Mouse (Mus musculus) ovary, adult 18-20 months (tissue): ENCODE results near the gene Tmem74b.
A peak's percentile ranks its signal among the peaks of the same experiment; 100 is the strongest.

Source experiments
- DNase-seq: peaks from one replicate; pipeline ENCODE4 v3.0.0; 2022; ENCODE audit warnings: low spot score, mixed read lengths

Gene Tmem74b

DNA sequence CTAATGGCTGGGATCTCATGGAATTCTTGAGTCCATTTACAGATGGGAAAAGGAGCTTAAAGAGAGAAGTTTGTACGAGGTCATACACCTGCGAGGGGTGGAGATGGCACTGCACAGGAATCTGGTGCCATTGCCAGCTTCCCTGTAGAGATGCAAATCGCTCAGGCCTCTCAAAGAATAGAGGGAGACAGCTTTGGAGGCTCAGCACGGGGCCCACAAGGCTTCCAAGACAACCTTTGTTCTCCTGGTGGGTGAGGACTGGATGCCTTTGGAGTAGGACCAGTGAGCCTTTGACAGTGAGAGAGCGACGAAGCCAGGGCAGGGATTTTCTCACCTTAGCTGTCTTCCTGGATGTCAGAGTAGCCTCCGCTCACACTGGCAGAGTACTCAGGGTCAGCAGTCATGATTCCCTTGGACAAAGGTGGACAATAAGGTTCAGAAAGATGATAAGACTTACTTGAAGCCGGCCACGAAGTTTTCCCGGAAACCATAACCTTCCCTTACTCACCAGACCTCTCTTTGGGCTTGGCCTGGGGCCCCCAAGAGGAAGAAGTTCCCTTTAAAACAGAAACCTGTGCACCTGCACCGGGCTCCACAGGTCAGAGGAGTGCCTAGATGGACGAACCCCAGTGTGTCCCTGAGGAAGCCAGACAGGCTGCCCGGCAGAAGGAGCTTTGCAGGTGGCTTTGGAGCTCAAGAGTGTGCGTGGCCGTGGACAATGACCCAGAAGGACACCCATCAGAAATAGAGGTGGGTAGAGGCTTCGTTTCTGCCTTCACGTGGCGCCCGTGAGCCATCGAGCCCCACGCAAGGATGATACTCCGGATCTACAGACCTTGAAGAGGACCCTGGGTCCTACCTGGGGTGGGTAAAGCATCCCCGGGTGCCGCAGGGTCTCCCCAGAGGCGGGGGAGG, at the start of gene Tmem74b:
TSS of gene Tmem74b (plus strand) at position 778 of the 915 bp plus-strand sequence.
- DNase-seq, result no peak

DNA sequence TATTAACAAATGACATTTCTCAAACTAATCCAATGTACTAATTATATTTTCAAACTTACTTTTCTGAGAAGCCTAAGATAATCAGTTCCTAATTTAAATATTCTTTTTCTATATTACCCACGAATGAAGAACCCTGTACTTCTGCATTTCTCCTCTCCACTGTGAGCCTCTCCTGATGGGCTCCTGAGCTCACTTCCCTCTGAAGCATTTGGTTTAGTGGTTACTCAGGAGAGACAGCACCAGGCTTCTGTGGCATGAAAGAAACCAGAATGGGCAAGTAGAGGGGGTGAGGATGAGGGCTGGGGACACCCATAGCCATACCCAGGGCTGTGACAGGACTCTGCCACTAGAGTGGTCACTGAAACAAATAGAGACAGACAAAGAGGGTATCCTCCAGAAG, 49.8 kb upstream of the Tmem74b start:
- DNase-seq, result no peak

DNA sequence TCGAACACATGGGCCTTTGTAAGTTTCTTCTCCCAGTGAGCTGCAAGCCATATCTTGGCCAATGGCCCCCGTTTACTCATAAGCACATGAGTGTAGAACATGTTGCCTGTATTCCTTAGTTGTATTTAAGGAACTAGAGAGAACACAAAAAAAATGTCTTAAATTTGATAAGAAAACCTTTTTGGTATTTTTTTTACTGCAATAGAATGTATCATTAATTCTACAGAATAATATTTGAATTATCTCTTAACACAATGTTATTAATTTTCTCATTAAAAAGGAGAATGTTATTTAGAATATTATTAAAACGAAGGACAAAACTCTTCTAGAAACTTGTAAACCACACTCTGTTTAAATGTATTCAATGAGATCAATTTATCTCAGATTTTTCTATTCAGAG, 33.4 kb upstream of the Tmem74b start, which contains the start of gene Rad21l:
TSS of gene Rad21l (minus strand) at position 101 of the 400 bp plus-strand sequence.
- DNase-seq, result no peak

DNA sequence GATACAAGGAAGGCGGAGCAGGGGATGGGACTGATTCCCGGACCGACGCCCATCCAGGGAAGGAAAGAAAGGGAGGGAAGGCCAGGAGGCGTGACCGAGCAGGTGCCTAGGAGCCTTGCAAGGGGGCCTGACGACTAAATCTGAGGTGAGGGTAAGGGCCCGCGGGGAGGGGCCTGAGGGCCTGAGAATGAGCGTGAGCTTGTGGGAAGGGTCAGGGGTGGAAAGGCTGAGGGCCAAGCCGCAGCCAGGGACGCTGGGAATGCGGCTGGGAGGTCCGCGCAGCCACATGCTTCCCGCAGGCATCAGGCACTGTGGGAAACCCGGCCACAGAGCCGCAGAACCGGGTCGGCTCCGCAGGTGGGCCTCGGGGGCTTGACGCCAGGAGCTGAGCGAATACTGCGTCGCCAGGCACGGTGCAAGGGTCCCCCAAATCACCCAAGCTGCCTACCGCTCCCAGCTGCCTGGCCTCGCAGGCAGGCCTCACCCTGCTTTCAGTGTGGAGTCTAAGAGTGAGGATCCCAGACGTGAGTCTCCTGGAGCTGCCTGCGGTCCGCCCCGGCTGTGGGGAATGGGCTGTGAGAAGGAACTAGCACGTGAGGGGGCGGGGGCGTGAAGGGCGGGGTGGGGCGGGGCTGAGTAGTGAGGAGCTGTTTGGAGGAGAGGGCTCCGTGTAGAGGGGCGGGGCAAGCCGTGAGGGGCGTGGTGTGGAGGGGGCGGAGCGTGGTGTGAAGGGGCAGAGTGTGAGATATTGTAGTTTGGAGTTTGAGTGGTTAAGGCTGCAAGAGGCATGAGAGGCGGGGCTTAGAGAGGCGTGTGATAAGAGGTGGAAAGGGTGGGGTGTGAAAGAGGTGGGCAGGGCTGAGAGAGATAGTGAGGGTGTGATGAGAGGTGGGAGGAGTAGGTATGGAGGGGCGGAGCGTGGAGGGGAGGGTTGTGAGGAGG, 31.5 kb upstream of the Tmem74b start:
- no peak for DNase-seq

DNA sequence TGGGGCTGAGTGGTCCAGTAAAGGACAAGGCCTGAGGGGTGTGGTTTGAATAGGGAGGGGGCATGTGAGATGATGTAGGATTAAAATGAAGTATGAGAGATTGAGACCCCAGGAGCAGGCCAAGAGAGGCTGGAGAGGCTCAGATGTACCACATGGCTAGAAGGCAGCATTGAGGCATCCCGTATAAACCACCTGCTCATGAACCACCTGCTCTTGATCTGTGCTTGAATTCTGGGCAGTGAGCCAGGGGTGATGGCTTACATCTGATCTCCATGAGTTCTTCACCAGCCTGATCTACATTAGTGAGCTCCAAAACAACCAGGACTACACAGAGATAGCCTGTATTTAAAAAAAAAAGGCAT, 30.9 kb upstream of the Tmem74b start:
- DNase-seq, result no peak

DNA sequence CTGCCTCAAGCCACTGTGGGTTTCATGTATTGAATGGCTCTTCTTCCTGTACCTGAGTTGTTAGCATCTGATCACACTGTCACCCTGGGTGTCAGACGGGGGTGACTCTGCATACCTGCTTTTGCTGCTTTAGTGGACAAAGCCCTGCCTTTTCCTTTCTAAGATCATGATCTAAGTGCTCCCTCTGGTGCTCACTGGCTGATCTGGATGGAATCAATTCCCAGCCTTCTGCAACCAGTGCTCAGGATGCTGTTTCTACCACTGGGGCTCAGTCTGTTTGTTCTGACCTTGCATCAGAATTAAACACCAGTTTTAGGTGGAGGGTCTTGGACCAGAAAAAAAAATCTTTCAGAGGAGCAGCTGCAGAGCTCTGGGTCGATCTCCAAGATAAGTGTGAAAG, 25.6 kb upstream of the Tmem74b start:
- no peak for DNase-seq

DNA sequence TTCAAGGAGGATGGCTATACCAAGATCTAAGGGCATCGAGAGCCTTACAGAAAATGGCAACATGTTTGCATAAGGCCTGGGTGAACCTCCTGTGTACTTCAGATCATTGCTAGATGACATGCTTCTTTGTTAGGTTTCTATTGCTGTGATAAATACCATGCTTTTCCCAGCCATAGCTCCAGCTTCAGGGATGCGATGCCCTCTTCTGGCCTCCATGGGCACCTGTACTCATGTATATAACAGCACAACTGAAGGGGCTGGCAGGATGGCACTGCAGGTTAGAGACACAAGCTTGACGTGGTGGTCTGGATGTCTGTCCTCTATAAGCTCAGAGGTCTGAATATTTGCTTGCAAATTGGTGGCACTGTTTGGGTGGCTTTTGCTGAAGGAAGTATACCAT, 19.5 kb upstream of the Tmem74b start:
- no peak for DNase-seq

DNA sequence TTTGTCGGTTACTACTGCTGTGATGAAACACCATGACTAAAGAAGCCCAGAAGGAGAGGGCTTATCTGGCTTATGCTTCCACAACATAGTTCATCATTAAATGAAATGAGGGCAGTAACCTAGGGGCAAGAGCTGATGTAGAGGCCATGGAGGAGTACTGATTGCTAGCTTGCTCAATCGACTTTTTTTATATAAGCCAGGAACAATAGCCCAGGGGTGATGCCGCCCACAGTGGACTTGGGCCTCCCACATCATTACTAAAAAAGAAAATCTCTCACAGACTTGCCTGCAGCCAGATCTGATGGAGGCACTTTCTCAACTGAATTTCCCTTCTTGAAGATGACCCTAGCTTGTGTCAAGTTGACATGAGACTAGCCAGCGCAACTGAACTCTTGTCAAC, 18.8 kb upstream of the Tmem74b start:
- DNase-seq, result no peak

DNA sequence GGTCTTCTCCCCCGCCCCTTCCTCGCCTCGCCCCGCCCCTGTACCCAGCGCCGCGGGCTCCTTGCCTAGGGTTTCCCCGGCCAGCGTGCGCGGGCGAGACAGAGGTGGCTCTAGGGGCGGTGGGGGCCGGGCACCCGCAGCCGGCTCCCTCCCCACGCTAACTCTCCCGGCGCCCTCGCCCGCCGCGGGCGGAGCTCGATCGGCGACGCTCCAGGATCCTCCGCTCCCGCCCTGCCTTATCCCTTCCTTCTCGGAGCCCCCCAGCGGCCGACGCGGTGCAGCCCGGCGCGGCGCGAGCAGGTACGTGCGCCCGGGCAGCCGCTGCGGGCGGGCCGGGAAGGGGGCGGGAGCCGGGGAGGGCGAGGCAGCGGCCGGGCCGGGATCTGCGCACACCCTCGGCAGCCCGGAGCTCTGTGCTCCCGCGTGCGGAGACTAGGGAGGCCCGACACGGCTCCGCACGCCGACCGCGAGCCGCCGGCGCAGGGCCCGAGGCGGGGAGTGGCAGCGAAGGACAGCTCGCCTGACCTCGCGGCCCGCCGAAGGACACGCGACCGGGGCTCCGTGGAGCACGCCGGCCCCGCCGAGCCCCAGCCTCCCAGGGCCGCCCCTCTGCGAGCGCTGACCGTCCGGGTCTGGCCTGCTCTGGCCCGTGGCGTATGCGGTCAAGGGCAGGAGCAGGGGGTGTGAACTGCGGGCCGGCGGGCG, 490 bp downstream of the Tmem74b start:
- peak; percentile 13 for DNase-seq

DNA sequence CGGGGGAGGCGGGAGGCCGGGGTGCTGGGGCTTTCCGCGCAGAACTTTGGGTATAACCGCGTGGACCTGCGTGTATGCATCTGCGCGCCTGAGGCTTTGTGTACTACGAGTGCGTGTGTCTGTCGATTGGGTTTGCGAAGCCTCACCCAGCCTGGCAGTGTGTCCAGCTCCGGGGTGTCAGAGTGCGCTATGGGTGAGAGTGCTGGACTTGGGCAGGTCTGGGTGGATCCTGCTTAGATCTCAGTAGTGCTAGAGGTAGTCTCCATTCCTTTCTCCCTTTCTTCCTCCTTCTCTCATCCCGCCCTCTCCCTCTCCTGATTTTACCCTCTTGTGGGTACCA, 1.0 kb downstream of the Tmem74b start:
- DNase-seq, result no peak

DNA sequence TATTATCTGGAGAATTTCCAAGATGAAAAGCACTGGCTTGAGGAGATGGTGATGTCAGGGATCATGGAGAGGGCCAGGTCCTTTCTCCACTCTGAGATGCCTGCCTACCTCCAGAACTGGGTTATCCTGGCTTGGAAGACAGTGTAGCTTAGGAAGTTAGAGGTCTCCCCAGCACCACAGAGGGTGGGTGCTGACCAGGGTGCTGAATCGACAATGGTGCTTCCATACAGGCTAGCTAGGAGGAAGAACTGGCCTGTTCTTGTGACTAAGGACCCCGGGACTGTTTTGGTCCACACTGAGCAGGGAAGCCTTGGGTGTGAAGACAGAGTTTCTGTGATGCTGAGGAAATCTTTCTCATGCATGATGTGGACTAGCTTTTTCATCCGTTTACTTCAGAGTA, 10.8 kb downstream of the Tmem74b start:
- DNase-seq, result no peak

DNA sequence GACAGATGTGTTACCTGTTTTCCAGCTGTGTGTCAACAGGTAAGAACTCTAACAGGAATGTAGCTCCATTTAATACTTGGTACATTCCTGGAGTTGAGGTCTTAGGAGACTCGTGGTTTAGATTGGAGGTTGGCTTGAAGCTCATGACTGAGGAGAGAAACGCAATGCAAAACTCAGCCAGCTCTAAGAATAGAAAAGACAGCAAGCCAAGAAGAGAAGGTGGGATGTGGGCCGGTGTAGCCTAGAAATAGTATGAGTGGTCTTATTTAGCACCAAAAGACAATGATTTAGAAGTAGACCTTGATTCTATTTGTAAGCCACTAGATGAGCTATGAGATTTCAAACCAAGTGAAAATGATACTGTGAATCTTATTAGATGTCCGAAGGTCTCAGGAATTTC, 13.7 kb downstream of the Tmem74b start:
- DNase-seq, result no peak

DNA sequence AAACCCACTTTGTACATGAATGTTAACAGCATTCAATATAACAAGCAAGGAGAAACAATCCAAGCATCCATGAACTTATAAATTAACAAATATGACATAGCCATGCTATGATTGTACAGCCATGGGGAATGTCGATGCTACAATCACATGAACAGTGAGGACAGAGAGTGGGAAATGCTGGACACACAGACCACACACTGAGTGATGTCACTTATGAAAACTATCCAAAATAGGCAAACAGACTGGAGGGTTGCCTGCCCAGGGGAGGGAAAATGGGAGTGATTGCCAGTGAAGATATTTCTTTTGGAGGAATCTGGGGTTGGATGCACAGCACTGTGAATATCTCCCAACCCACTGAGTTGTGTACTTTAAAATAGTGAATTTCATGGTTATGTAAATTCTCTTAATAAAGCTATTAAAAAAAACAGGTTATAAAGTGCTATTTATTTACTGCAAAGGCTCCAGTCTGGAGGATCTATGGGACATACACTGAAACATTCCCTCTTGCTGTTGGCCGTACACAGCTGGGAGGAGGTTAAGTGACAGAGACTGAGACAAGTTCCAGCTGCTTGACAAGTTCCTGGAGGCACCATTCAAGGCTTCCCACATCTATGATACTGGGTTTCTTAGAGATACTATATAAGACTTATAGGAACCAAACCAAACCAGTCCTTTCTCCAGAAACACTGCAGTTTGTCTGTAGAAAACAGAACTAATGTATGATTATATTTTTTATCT, 14.7 kb downstream of the Tmem74b start:
- DNase-seq, result no peak

DNA sequence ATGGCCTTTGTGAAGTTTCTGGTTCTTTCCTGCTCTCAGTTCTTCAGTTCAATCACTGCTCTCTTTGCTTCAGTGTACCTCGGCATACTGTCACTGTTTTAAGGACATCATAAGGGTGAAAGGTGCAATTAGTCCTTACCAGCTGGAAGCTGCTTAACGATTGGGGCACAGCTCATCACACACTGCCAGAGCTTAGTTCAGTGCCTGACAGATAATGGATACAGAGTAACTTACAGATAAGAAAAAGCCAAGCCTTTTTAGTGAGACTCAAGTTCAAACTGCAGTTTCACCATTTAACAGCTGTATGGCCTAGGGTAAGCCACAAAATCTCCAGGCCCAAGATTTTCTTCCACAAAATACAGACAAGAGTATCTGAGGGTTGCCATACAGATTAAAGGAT, 22.3 kb downstream of the Tmem74b start:
- no peak for DNase-seq

DNA sequence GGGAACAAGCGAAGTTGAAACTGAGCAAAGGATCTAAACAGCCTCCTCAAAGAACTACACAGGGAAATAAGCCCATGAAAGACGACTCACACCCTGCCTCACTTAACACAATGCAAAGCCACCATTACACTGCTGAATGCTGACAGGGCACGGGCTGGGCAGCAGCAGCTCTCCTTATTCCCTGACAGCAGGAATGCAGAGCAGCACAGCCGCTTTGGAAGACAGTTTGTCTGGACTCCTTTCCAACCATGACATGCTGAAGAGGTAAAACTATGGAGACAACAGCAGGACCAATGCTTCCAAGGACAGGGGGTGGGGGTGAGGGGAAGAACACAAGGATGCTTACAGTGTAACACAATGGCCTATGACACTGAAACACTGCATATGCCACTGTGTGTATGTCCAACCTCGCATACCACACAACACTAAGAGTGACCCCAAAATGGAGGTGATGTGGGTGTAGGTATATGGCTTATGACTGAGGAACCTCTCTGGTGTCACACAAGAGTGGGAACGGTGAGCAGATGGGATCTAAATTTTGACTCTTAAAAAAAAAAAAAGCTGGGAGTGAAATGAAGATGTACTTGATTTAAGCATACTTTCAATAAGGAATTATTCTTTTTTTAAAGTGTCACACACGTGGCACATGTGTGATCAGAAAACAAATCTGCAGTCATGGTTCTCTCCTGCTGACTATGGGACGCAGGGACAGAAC, 31.5 kb downstream of the Tmem74b start:
- DNase-seq, result no peak

DNA sequence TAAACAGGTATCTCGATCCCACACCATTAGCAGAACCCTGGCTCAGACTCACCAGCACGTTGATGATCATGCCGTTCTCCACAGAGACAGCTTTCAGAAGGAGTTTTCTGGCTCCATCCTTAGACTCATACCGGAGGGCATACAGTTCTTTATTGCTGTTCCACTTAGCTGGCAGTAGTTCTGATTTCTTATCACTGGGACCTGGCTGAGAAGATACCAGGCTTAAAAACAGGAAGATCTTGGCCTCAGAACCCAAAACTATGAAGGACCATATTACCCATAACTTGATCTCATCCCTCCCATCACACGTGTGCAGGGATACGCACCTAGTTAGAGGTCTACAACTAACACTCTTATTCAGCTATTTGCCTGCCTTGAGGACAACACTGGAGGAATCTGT, 33.6 kb downstream of the Tmem74b start:
- no peak for DNase-seq

DNA sequence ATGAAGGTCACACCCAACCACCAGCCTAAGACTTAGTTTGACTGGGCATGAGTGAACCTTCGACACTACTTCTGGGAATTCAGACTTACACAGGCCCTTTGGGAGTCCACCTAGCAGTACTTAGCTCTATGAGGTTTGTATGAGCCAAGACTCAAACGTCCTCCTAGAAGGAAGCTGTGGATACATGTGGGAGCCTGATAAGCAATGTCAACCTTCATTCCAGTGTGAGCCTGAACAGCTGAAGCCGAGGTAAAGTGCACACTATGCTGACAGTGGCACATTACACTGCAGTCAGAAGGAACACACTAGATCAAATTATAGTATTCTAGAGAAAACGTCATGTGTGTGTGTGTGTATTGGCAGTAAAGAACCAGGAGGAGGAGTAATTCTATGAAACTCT, 36.7 kb downstream of the Tmem74b start:
- DNase-seq, result no peak

DNA sequence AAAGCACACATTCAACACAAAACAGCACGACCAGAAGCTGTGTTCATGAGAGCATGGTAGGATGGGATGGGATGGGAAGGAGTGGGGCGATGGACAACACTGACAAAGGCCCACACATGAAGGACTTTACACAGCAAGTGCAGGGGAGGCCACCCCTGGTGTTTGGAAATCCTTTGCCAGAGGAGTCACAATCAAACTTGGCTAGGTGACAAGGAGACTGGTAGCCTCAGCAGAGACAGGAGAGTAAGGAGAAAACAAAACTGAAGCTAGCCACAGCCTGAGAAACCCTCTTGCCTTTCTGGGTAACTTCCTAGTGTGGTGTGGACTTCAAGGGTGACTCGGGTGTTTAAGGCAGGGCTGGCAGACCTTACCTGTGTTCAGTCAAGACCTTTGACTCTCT, 37.3 kb downstream of the Tmem74b start:
- no peak for DNase-seq

DNA sequence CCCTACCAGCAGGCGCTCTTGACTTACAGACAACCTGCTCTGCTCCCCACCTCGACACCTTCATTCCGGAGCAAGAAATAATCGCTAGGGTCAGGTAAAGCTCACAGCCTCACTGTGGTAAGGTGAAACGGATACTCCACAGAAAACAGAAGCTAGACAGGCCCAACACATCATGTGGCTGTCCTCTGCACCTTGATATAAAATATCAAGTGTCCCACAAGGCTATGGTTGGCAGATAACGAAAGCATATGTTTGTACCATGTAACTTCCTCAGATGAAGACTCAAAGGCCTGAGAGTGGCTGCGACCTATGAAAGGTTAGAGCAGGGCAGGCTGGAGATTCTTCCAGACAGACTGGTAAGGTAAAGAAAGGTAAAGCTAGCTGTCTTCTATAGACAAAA, 37.7 kb downstream of the Tmem74b start:
- DNase-seq, result no peak

DNA sequence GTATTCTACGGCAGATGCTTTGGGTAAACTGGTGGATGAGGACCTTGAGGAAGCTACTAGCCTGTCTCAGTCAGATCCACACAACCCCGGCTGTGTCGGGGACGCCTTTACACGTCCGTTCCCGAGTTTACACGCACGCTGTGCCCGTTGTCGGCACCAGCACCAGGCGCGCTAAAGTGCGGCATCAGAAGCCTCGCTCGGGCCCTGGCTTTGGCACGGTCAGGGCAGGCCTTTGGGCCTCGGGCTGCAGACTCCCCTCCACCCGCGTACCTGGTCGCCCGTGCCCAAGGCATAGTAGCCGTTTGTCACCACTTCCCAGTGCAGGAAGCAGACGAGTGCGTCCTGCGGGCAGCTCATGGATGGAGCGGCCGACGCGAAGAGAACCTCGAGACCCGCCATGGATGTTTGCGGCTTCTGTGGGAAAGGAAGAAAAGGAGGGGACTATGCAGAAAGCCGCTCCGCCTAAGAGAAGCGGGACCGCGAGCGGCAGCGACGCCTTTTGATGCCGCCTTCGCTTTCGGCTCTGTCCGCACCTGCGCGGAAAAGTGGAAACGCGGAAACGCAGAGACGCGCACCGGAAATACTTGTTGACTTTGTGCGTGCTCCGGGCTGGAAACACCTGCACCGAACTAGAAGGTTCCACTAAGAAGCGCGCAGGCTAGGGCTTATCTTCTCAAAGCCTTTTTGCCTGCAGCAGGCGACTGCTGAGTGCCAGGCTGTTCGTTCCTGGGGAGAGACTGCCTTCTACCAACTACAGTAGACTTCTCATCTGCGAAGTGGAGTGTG, 39.1 kb downstream of the Tmem74b start:
- DNase-seq, result peak; percentile 79
